Mouse (Mus musculus) spleen, postnatal 10 days (tissue): ENCODE results near the gene Agbl1.
"Not testable (repeated sequence)": the region's sequence is repeated elsewhere in the genome, so short reads cannot be mapped to it uniquely, and the experiment has no call there.

Source experiments
- DNase-seq, 2 experiments: peaks; one replicate each; pipeline ENCODE4 v3.0.0; 2021 to 2022; ENCODE audit warnings: low spot score in 2 of 2

The Agbl1 gene

DNA sequence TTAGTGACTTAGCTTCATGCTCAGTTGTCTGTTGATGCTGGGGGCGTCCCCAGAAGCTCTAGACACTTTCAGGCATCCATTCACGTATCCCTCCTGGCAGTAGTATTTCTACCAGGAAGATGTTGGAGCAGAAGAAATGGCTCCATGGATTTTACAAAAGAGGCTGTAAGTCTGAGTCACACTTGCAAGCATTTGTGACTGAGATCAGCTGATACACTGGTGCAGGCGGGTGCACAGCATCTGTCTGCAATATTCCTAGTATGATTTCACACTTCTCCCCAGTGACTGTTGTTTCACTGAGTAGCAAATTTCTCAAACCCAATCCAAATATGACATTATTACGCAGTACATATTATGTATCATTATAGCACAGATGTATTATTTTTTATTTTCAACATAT, 332.8 kb downstream of the Agbl1 start:
- no peak for DNase-seq

DNA sequence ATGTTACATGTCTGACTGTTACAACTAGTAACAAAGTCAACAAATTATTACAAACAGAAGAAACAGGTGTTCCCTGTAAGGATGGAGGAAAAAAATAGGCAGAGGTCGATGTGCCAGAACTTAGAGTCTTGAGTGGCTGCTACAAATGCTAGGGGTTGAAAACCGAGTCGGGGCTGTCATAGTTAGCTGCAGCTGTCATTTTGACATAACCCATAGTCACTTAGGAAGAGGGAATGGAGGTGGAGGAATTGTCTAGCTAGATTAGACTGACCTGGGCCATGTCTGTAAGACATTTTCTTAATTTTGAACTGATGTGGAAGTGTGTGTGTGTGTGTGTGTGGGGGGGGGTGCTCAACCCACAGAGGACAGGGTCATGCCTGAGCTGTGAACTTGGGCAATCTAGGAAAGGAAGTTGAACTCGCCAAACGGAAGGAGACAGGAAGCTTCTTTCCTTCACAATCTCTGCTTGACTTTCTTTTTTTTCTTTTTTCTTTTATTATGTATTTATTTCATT, 364.9 kb downstream of the Agbl1 start:
- DNase-seq, result no peak

DNA sequence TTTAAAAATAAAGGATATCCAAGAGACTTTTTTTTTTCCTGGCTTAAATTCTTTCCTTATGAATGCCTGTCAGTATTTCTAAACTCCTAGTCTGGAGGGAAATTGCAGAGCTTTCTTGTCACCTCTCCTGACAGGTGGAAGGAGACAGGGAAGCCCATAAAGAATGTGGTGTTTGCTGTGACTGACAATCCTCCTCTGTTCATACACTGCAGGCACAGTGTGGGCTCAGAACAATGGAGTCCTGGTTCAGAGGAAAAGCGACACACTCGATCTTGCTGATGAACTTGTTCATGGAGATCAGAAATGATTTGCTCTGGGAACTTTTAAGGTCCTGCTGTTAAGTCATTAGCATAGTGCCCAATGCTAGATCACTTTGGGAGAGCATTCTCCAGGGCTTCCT, 368.1 kb downstream of the Agbl1 start:
- DNase-seq, result no peak

- DNase-seq, result no peak
Measured at GRCm38 (mm10) chr7:76600050-76600690, 370.5 kb downstream of the Agbl1 start.

DNA sequence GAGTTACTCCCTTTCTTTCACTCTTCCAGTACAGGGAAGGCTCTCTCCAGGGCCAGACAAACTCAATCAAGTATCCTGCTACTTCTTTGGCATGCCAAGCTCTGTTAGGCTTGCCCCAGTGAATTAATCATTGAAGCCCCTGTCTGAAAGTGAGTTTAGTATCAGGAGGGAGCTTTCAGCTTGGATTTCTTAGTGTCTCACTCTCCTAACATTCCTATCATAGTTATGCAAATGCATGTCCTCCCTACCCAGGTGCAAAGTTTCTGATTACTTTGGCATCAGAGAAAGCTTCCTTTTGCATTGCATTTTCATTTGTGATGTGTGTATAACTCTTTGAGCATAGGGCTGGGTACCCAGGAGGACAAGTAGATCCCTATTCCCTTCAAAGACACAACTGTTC, 399.8 kb downstream of the Agbl1 start:
- no peak for DNase-seq

DNA sequence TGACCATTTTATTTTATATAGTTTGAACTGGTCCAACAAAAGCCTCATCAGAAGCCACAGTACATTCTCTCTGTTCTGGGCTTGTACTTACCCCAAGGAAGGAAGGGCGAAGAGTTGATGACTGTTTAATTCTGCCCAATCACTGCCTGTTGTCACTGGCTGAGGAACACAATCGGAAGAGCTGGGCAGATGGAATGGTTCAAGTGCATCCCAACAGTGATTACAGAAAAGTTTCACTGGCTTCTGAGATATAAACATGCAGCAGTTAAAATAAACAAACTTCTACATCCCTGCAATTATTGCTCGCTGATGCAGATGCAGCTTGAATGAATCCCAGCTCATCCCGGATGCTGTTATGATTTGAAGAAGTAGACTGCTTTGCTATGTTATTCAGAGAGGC, 421.3 kb downstream of the Agbl1 start:
- no peak for DNase-seq

GRCm38 (mm10) chr7:76661072-76661471, 431.4 kb downstream of the Agbl1 start:
- DNase-seq, result no peak

GRCm38 (mm10) chr7:76674856-76675255, 445.2 kb downstream of the Agbl1 start:
- DNase-seq, result no peak

GRCm38 (mm10) chr7:76701224-76701623, 471.5 kb downstream of the Agbl1 start:
- DNase-seq, result no peak

GRCm38 (mm10) chr7:76732220-76732619, 502.5 kb downstream of the Agbl1 start:
- not testable (repeated sequence) for DNase-seq

DNA sequence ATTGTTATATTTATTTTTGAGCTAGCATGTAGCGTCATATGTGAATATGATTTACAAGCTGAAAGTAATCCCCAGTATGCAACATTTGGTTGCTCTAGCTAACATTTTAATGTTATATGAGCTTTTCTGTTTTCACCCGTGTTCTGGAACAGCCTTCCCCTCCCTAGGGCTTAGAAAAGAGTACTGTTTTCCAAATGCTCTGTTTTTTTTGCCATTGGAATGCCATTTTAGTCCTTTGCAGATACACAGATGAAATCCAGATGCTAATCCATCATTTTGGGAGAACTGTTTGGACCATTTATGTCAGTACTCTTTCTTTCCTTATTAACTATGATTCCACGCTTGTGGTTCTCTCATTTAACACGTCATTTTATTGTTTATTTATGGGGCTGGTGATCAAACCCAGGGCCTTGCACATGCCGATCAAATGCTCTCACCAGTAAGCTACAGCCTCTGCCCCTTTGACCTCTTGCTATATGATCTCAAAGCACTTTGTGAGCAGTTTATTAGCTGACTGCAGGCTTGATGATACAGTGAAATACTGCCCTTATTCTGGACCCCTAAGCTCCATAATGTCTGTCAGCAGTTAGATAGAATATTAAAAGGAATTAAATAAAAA, 547.7 kb downstream of the Agbl1 start:
- no peak for DNase-seq

- no peak for DNase-seq
Measured at GRCm38 (mm10) chr7:76780446-76780845, 550.8 kb downstream of the Agbl1 start.

DNA sequence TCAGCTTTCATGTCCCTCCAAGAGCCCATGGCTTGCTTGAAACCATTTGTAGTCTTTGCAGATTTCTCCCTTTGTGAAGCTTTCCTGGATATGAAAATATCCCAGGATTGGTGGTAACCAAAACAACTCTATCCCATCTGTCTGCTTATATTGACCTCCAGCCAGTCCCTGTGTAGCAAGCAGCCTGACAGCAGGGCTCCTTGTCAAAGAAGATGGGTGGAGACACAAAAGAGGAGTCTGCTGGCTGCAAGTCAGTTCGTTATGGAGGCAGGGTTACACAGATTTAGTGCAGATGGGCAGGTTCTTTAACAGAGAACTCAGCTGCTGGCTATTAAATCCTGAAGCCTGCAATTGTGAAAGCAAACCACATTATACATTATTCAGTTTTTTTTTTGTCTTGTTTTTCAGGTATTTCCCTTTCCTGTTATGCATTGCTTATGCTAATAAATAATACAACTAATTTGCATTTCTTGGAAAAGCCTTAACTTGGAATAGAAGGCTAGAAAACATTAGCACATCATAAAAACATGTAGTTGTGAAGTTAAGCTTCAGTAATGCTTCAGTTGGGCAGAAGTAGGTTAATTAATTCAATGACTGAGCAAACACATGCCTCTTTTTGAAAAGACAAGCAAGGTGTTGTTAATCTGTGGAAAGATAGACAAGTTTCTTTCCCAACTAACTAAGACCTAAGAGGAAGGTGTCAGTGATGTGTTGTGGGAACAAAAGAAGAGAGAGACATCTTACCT, 559.0 kb downstream of the Agbl1 start:
- DNase-seq, result no peak

DNA sequence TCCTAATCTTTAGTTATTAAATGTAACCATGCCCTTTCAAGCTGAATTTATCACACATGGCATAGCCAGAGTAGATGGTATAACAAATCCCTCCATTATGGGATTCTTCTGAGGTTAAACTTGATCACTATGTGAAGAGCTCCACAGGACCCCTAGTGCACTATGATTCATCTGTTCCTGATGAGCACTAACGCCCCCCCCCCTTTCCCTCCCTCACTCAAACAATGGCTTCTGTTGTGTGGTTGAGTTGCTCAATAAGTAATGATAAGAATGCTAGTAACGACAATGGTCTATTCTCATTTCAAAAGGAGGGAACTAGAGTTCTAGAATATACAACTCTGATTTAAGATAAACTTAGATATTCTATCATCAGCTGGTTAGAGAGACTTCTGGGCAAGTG, 560.4 kb downstream of the Agbl1 start:
- DNase-seq, result no peak

- no peak for DNase-seq
Measured at GRCm38 (mm10) chr7:76791247-76791646, 561.6 kb downstream of the Agbl1 start.

GRCm38 (mm10) chr7:76810003-76810402, 580.3 kb downstream of the Agbl1 start:
- DNase-seq, result no peak

DNA sequence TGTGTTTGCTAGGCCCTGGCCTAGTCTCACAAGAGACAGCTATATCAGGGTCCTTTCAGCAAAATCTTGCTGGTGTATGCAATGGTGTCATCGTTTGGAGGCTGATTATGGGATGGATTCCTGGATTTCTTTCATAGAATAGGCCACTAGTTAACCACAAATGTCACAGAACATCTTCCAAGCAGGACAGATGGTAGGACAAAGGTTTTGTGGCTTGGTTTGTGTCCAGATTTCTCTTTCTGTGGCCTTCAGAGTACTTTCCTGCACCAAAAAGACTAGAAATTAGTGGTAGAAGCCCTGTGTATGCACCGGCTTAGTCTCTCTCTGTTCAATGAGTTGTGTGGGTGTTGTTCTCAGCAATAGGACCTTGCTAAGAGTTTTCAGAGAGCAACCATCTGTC, 590.9 kb downstream of the Agbl1 start:
- no peak for DNase-seq

DNA sequence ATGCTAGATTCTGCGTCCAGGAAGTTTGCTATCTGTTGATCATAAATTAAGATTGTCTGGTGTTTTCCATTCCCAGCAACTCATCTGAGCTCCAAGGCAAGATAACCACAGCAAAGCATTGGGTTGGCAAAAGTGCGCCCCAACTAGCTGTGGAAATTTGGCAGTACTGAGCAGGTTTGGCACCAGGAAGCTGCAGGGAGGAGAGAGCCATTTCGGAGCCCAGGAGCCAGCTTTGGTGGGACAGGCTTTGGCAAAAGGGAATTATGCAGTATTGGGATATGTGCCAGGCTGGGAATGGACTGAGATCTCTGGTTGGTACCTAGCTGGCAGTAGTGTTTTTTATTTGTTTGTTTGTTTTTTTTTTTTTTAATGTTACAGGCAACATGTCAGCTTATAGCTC, 612.5 kb downstream of the Agbl1 start:
- DNase-seq, result no peak

DNA sequence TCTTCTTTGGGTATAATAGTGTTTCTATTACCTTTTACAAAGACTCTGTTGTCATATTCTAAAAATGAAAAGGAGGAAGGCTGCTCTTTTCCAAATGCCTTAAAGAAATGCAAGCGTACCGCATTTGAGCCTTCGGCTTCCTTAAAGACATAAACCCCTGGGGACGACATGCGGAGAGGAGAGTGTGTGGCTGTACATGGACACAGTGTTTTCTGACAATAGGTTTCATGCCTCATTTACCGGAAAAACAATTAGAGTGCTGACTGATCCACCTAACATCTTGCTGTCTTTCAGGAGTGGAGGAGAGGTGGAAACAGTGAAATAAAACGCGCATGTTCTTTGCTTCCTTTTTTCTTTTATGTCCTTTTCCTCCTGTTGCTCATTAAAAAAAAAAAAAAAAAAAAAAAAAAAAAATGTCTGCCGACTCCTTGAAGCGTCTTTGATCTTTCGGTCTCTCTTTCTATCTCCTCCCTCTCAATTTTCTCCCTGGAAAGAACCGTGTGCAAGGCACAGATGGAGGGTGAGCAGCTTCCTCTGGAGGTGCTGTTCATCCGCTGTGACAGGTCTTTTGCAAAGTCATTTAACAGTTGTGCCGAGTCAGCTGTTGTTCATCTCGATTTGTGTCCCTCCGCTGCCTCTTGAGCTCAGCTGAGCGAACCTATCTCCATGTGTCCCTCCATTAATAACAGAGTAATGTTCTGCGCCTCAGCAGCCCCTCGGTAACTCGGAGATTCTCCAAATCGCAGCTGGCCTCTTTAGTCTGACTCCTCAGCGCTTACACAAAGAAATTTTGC, 659.9 kb downstream of the Agbl1 start:
- DNase-seq, result no peak

DNA sequence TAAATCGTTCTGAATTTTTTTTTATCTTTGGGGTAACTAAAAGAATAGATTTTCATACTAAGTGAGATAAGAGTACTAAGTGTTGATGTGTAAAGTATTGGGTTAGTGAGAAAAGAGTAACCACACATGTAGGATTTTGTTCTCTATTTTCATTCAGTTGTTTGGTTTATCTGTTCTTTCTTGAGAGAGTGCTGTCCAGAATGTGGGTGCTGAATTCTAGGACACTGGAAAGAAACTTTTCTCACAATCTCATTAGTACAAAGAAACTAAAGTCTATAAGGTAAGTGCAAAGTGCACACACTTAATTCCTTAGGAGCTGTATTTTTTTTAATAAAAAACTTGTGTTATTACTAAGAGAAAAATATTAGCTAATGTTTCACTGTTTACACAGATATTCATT, 674.4 kb downstream of the Agbl1 start:
- DNase-seq, result no peak

GRCm38 (mm10) chr7:76911672-76912071, 682.0 kb downstream of the Agbl1 start:
- no peak for DNase-seq

DNA sequence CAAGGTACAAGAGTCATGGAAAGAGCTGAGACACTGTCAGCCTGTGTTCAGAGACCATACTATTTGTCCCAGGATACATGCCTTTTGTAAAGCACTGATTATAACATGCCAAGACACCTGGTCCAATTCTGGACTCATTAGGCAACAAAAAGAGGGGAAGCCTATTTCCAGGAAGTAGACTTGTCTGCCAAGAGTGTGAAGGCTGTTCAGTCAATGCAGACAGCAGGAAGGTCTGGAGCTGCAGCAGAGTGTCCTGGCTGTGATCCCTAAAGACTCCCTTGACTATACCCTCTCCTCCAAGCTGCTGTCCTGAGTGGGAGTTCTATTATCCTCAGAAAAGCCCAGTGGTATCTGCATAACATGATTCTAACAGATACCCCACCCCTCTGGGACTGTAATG, 689.2 kb downstream of the Agbl1 start:
- DNase-seq, result no peak
